Mouse (Mus musculus): ENCODE measurements at regions not wholly inside any gene's neighbourhood (a gene's known extent, or its start where the extent isn't known, plus 50 kb on each side); places are given as distances from the start of the nearest gene placed in this dataset.

DNA sequence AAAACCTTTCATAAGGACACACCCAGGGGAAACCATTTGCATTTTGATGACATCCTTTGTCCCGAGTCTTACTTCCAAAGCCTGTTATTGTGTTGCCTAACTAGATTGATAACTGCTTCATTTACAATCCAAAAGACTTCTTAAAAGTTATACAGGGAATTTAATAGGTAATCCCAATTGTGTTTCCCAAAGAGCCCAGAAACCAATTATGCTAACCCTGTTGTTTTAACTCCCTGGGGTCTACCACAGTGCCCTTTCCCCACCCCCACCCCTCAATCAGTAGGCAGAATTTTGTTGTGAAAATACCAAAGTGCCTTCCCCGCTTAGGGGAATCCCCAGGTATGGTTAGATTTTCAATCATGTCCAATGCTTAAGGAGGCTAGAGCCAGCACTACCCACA lies 621.3 kb upstream of the Gm10131 start:
- WGBS = 8% methylated on average over 2 of the region's 2 CpGs
- H3K9me3 ChIP-seq = no peaks in the 10 kb centered on the region
- peaks cover 30% of the 10 kb centered on the region for H3K27me3 ChIP-seq (ENCODE audit: poor library complexity, severe bottlenecking)
- no peaks in the 10 kb centered on the region for H3K36me3 ChIP-seq (replicated peaks)
- peaks cover 22% of the 10 kb centered on the region for H3K4me1 ChIP-seq
- H3K27ac ChIP-seq = no peak overlapping the region
- no peak for DNase-seq (ENCODE audit: extremely low spot score, low spot score)
- H3K4me3 ChIP-seq = no peak overlapping the region

- 16% methylated on average over 1 of the region's 1 CpGs for WGBS
- Histone ChIP-seq H3K27ac (no peak overlapping the region), H3K9me3 (no peaks in the 10 kb centered on the region), H3K27me3 (ENCODE audit: poor library complexity, severe bottlenecking) (peaks cover 30% of the 10 kb centered on the region), H3K4me3 (no peak overlapping the region; the same call in 1 of the 2 replicates), H3K36me3 (replicated peaks) (no peaks in the 10 kb centered on the region), H3K4me1 (peaks cover 22% of the 10 kb centered on the region)
- DNase-seq (ENCODE audit: extremely low spot score, low spot score) = no peak
Measured at GRCm38 (mm10) chr8:34732362-34732761, 620.8 kb upstream of the Gm10131 start.

DNA sequence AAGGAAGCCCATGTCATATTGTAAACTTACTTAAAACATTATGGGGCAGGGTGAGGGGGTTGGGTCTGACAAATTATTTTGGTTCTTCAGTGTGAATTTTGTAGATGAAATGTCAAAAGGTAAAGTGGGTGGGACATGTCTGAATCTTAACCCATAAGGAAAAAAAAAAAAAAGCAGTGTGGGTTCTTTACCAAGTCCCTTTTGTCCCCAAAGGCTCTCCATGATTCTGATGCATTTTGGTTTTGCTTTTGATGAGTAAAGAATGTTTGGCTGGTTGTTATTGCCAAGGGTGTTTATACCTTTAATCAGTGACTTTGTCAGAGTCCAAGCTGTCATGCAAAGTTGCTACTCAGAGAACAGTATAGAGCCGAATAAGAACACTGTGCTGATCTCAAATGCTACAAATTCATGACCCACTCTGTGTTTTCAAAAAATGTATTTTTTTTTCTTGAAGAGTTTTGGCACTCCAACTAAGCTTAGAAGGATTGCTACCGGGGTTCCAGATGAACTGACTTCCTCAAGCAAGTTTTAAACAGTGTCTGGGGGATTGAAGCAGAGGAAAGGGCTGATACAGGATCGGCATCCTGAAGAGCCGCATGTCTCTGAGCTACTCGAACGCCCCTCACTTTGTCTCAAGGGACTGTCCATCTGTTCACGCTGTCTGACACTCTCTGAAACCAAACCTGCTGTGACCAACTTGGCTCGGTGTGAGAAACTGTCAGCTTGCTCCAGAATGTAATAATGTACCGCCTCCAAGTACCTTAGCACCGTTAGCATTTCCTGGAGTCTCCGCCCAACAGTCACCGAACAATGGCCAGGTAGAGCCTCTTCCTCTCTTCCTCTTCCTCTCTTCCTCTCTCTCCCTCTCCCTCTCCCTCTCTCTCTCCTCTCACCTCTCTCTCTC lies 619.8 kb upstream of the Gm10131 start:
- peak overlapping the region; percentile 27; the same call in 1 of the 2 replicates for H3K4me3 ChIP-seq
- H3K36me3 ChIP-seq (replicated peaks) = no peaks in the 10 kb centered on the region
- peaks cover 24% of the 10 kb centered on the region for H3K4me1 ChIP-seq
- no peak overlapping the region; the same call in 1 of the 2 replicates for H3K27ac ChIP-seq
- no peaks in the 10 kb centered on the region for H3K9me3 ChIP-seq
- no peak for DNase-seq (ENCODE audit: extremely low spot score, low spot score)
- WGBS = 28% methylated on average over 12 of the region's 12 CpGs
- H3K27me3 ChIP-seq (ENCODE audit: poor library complexity, severe bottlenecking) = peaks cover 30% of the 10 kb centered on the region

DNA sequence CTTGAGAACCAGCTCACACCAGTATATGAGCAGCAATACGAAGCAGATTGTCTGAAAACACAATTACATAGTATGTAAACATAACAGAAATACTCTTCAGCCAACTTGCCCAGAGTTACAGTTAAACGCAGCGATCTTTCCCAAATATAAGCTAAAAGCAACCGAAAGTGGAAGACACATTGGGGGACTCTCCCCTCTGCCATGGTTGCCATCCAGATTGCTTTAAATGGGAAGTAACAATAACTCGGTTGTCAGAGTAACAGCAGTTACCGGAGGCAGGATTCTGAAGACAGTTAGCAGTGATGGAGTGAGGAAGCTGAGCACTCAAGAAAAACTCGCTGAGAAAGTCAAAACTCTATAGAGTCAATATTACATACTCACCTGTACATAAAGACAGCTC lies 618.0 kb upstream of the Gm10131 start:
- 91% methylated on average over 7 of the region's 7 CpGs for WGBS
- H3K4me3 ChIP-seq = no peak overlapping the region
- no peak for DNase-seq (ENCODE audit: extremely low spot score, low spot score)
- peaks cover 30% of the 10 kb centered on the region for H3K27me3 ChIP-seq (ENCODE audit: poor library complexity, severe bottlenecking)
- H3K27ac ChIP-seq = no peak overlapping the region
- no peaks in the 10 kb centered on the region for H3K36me3 ChIP-seq (replicated peaks)
- H3K4me1 ChIP-seq = peaks cover 31% of the 10 kb centered on the region
- no peaks in the 10 kb centered on the region for H3K9me3 ChIP-seq

DNA sequence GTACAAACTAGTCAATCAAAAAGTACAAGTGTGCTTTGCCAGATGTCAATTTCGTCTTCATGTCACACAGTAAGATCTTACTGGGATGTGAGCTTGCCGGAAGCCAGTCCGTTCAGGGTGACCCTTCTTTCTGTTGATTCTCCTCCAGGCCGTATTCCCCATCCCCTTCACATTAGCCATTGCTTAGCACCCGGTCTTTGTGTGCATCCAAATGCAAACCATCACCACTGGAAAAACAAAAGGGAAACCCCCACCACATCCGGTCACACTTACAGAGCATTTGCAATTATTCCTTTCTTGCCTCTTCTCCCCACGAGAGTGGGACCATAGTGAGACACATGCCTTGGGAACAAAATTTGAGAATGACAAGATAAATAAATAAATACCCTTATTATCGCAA lies 616.2 kb upstream of the Gm10131 start:
- DNase-seq (ENCODE audit: extremely low spot score, low spot score) = no peak
- H3K9me3 ChIP-seq = no peaks in the 10 kb centered on the region
- no peak overlapping the region for H3K27ac ChIP-seq
- no peak overlapping the region for H3K4me3 ChIP-seq
- no peaks in the 10 kb centered on the region for H3K36me3 ChIP-seq (replicated peaks)
- H3K4me1 ChIP-seq = peaks cover 24% of the 10 kb centered on the region
- peaks cover 24% of the 10 kb centered on the region for H3K27me3 ChIP-seq (ENCODE audit: poor library complexity, severe bottlenecking)
- 74% methylated on average over 8 of the region's 8 CpGs for WGBS

DNA sequence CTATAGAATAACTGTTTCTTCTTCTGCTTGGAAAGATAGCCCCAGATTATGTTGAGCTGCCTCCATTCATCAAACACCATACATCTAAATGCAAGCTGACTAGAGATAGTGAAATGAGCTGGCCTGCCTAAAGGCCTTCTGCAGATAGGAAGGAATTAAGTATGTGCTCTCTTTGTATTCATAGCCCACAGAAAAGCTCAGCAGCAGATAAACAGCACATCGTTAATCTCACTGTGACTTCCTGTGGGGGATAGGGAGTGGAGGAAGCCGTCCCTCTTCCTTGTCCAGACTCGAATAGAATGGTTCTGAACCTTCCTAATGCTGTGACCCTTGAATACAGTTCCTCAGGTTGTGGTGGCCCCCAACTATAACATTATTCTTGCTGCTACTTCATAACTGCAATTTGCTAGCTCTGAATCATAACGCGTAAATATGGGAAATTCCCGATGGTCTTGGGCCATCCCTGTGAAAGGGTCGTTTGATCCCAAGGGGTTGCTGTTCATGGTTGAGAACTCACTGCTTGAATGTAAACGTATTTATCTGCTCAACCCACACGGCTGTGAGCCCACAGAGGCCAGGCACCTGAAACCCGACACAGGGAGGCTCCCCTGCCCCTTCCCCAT lies 614.7 kb upstream of the Gm10131 start:
- Histone ChIP-seq H3K36me3 (replicated peaks) (no peaks in the 10 kb centered on the region), H3K27me3 (ENCODE audit: poor library complexity, severe bottlenecking) (peaks cover 10% of the 10 kb centered on the region), H3K4me1 (peaks cover 9% of the 10 kb centered on the region; the same call in 1 of the 2 replicates), H3K9me3 (no peaks in the 10 kb centered on the region), H3K27ac (no peak overlapping the region), H3K4me3 (no peak overlapping the region)
- DNase-seq (ENCODE audit: extremely low spot score, low spot score) = no peak
- 72% methylated on average over 10 of the region's 10 CpGs for WGBS

DNA sequence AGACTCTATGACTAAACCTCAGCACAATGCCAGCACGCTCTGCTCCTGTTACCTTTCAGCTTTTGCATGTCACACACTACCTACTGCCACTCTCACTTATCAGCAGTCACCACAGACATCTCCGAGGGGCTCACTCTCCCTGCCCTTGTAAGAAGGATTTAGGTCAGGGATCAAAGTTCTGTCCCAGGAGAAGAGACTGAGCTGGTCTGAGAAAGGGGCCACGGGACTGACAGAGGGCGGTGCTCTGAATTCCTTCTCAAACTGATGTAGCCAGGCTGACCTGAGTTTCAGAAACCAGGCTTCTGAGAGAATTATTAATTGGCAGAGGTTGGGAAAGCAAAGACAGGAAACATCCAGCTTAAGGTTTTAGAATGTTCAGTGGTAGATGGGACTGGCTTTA lies 614.0 kb upstream of the Gm10131 start:
- H3K4me3 ChIP-seq = no peak overlapping the region
- 72% methylated on average over 4 of the region's 4 CpGs for WGBS
- H3K4me1 ChIP-seq = peaks cover 9% of the 10 kb centered on the region; the same call in 1 of the 2 replicates
- no peak for DNase-seq (ENCODE audit: extremely low spot score, low spot score)
- H3K9me3 ChIP-seq = no peaks in the 10 kb centered on the region
- no peaks in the 10 kb centered on the region for H3K36me3 ChIP-seq (replicated peaks)
- no peak overlapping the region for H3K27ac ChIP-seq
- H3K27me3 ChIP-seq (ENCODE audit: poor library complexity, severe bottlenecking) = peaks cover 2% of the 10 kb centered on the region

- H3K4me1 ChIP-seq = no peaks in the 10 kb centered on the region
- no peak for DNase-seq (ENCODE audit: extremely low spot score, low spot score)
- 87% methylated on average over 23 of the region's 23 CpGs for whole genome bisulfite sequencing
- peaks cover 8% of the 10 kb centered on the region; the same call in 1 of the 2 replicates for H3K27me3 ChIP-seq (ENCODE audit: poor library complexity, severe bottlenecking)
- H3K4me3 ChIP-seq = no peak overlapping the region
- H3K36me3 ChIP-seq (replicated peaks) = no peaks in the 10 kb centered on the region
- no peak overlapping the region for H3K27ac ChIP-seq
- no peaks in the 10 kb centered on the region for H3K9me3 ChIP-seq
Measured at GRCm38 (mm10) chr8:34709911-34710733, 598.6 kb upstream of the Gm10131 start.

GRCm38 (mm10) chr8:34709316-34709715 lies 597.8 kb upstream of the Gm10131 start:
- Histone ChIP-seq H3K4me1 (no peaks in the 10 kb centered on the region), H3K27ac (no peak overlapping the region), H3K36me3 (replicated peaks) (no peaks in the 10 kb centered on the region), H3K9me3 (no peaks in the 10 kb centered on the region), H3K4me3 (no peak overlapping the region), H3K27me3 (ENCODE audit: poor library complexity, severe bottlenecking) (peaks cover 10% of the 10 kb centered on the region; the same call in 1 of the 2 replicates)
- WGBS = 61% methylated on average over 11 of the region's 11 CpGs
- DNase-seq (ENCODE audit: extremely low spot score, low spot score) = no peak

GRCm38 (mm10) chr8:34703351-34703750 lies 591.8 kb upstream of the Gm10131 start:
- 3% methylated on average over 8 of the region's 8 CpGs for WGBS
- H3K36me3 ChIP-seq (replicated peaks) = no peaks in the 10 kb centered on the region
- peaks cover 25% of the 10 kb centered on the region for H3K4me1 ChIP-seq
- H3K27me3 ChIP-seq (ENCODE audit: poor library complexity, severe bottlenecking) = peaks cover 10% of the 10 kb centered on the region; the same call in 1 of the 2 replicates
- DNase-seq (ENCODE audit: extremely low spot score, low spot score) = peak; percentile 49
- peak overlapping the region; percentile 79 for H3K27ac ChIP-seq
- no peak overlapping the region; the same call in 1 of the 2 replicates for H3K4me3 ChIP-seq
- H3K9me3 ChIP-seq = no peaks in the 10 kb centered on the region

- peaks cover 10% of the 10 kb centered on the region; the same call in 1 of the 2 replicates for H3K27me3 ChIP-seq (ENCODE audit: poor library complexity, severe bottlenecking)
- no peak overlapping the region for H3K4me3 ChIP-seq
- 77% methylated on average over 2 of the region's 2 CpGs for WGBS
- peak overlapping the region; percentile 79; the same call in 1 of the 2 replicates for H3K27ac ChIP-seq
- no peaks in the 10 kb centered on the region for H3K36me3 ChIP-seq (replicated peaks)
- H3K4me1 ChIP-seq = peaks cover 25% of the 10 kb centered on the region
- no peaks in the 10 kb centered on the region for H3K9me3 ChIP-seq
- no peak for DNase-seq (ENCODE audit: extremely low spot score, low spot score)
Measured at GRCm38 (mm10) chr8:34702806-34703205, 591.3 kb upstream of the Gm10131 start.

- Histone ChIP-seq H3K27ac (no peak overlapping the region), H3K36me3 (replicated peaks) (no peaks in the 10 kb centered on the region), H3K27me3 (ENCODE audit: poor library complexity, severe bottlenecking) (no peaks in the 10 kb centered on the region), H3K4me1 (peaks cover 33% of the 10 kb centered on the region), H3K9me3 (no peaks in the 10 kb centered on the region), H3K4me3 (no peak overlapping the region)
- 73% methylated on average over 4 of the region's 4 CpGs for WGBS
- no peak for DNase-seq (ENCODE audit: extremely low spot score, low spot score)
Measured at GRCm38 (mm10) chr8:34699015-34699414, 587.5 kb upstream of the Gm10131 start.
